Mouse (Mus musculus): Measurements from ENCODE around the gene Olfr720. TPM values are rescaled to one million over a fixed set of nuclear protein-coding genes. Genes with fewer than 3 reads are reported as not detected.

The Olfr720 gene
- total RNA-seq (2023), result not detected

GRCm38 (mm10) chr14:14186738-14187137 lies at the start of gene Olfr720:
Olfr720 (minus strand) TSS chr14:14186838.

Other genes with a start within 250 kb of the Olfr720 start
- gene Atxn7, start 225.4 kb downstream of the Olfr720 start, total RNA-seq (2023), result 71.3 TPM
- 76.5 TPM for gene Thoc7, start 225.0 kb downstream of the Olfr720 start, total RNA-seq (2023)
- 84.8 TPM for gene Psmd6, start 65.9 kb downstream of the Olfr720 start, total RNA-seq (2023)
- gene Olfr31, start 136.0 kb upstream of the Olfr720 start, total RNA-seq (2023), result not detected
- gene Il3ra, start 159.4 kb upstream of the Olfr720 start, total RNA-seq (2023), result 9.3 TPM
- gene Olfr721-ps1, start 214.5 kb upstream of the Olfr720 start, total RNA-seq (2023), result not detected